Comparison of ENCODE assay signal across 9 mouse cellular contexts in the genomic region with DNA sequence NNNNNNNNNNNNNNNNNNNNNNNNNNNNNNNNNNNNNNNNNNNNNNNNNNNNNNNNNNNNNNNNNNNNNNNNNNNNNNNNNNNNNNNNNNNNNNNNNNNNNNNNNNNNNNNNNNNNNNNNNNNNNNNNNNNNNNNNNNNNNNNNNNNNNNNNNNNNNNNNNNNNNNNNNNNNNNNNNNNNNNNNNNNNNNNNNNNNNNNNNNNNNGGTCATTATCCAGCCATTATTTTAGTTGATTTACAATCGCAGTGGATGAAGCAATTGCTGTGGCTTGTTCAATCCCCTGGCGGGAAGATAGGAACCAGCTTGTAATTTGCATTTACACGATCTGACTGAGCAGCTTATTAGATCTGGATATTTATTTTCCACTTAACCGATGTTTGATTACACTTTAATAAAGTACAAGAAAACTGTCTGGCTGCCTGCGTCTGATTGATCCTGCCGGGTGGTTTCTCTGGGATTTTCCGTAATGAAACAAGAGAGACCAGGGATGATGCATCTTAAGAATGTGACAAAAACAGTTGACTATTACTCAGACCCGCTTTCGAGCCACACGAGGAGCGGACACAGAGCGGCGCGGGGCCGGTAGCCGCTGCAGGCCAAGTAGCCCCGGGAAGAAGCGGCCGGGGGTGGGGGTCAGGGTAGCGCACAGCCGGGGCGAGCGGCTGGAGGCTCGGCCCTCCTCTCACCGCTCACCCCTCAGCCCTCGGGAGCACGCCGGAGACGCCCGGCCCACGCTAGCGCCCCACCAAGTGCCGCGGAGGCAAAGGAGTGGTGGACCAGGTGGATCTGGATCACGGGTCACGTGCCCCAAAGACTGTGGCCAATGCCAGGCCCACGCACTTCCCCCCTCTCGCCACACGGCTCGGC. TPM values are rescaled to one million over a fixed set of nuclear protein-coding genes. Genes with fewer than 3 reads are reported as not detected.
DNase-seq lines count a peak whose midpoint lies in the region; ATAC-seq and TF ChIP-seq lines count a peak whose summit lies in the region.
"Had no signal": no experiment of that assay in that cellular context is flagged by ENCODE, and none has a peak within 500 bp of the region (broad histone marks: within the 10 kb centered on the region; RNA-seq: fewer than 3 reads in every experiment).

No protein-coding gene starts in this region.

- peak overlapping the region; percentile 22 for H3K4me3 ChIP-seq in kidney, embryonic 14.5 days (ENCODE audit: low read length)
- no peak overlapping the region for H3K4me3 ChIP-seq in kidney, adult 2 months (ENCODE audit: insufficient read depth, low read depth, low read length)
- H3K4me3 ChIP-seq in embryonic fibroblast, embryonic 13.5 days (ENCODE audit: insufficient read depth, low read length), result peak overlapping the region; percentile 24; the same call in 1 of the 2 replicates
- peak overlapping the region; percentile 29 for H3K4me3 ChIP-seq in neural tube, embryonic 13.5 days

- TF ChIP-seq CTCF in kidney, adult 2 months (conservative IDR thresholded peaks at IDR 0.05; ENCODE audit: insufficient read depth, insufficient read length, low read depth, low read length), result no peak
- no peak for TF ChIP-seq CTCF in embryonic fibroblast, embryonic 13.5 days (IDR thresholded peaks at IDR 0.05; ENCODE audit: borderline replicate concordance, insufficient read depth, low read length)

- 3% methylated on average over 40 of the region's 40 CpGs for WGBS in kidney, embryonic 14.5 days
- WGBS in kidney, adult 2 months, result 4% methylated on average over 40 of the region's 40 CpGs
- WGBS in neural tube, embryonic 13.5 days, result 2% methylated on average over 40 of the region's 40 CpGs

- no peak overlapping the region for H3K27ac ChIP-seq in kidney, embryonic 14.5 days (ENCODE audit: low read depth, low read length)
- H3K27ac ChIP-seq in kidney, adult 2 months (ENCODE audit: insufficient read depth, low read depth, low read length), result no peak overlapping the region
- H3K27ac ChIP-seq in embryonic fibroblast, embryonic 13.5 days (ENCODE audit: insufficient read depth, low read length), result no peak overlapping the region
- peak overlapping the region; percentile 72 for H3K27ac ChIP-seq in neural tube, embryonic 13.5 days (replicated peaks)

- no peak for DNase-seq in kidney, adult 2 months
- DNase-seq in brain, adult 2 months (ENCODE audit: low read depth, low spot score), result peak; percentile 81
- peak; percentile 30 to 37 for DNase-seq in layer of hippocampus, postnatal 10 days (ENCODE audit: low spot score in 2 of 2)
- DNase-seq in thymus, postnatal 25 days, result no peak

- peak; percentile 68; the same call in 1 of the 2 replicates for ATAC-seq in kidney, embryonic 14.5 days (ENCODE audit: low FRiP score, low TSS enrichment)
- peak; percentile 81 for ATAC-seq in neural tube, embryonic 13.5 days (ENCODE audit: low read depth)
- ATAC-seq in CD4-positive, CD25-positive, alpha-beta regulatory T cell, adult 4 months, result no peak

- no peak for TF ChIP-seq POLR2A in kidney, adult 2 months (IDR thresholded peaks at IDR 0.05; ENCODE audit: low read depth, low read length)
- no peak for TF ChIP-seq POLR2A in embryonic fibroblast, embryonic 13.5 days (IDR thresholded peaks at IDR 0.05; ENCODE audit: low read depth, low read length)

- H3K9me3 ChIP-seq in kidney, embryonic 14.5 days (ENCODE audit: control insufficient read depth, low read length), result no peaks in the 10 kb centered on the region
- H3K9me3 ChIP-seq in neural tube, embryonic 13.5 days, result no peaks in the 10 kb centered on the region

- H3K27me3 ChIP-seq in kidney, embryonic 14.5 days (ENCODE audit: control insufficient read depth, insufficient read depth, low read length), result peaks cover 93% of the 10 kb centered on the region
- peaks cover 3% of the 10 kb centered on the region for H3K27me3 ChIP-seq in kidney, adult 2 months (replicated peaks; ENCODE audit: control insufficient read depth, insufficient read depth, low read length)
- peaks cover 96% of the 10 kb centered on the region for H3K27me3 ChIP-seq in neural tube, embryonic 13.5 days

- H3K4me1 ChIP-seq in kidney, embryonic 14.5 days (ENCODE audit: control insufficient read depth, insufficient read depth, low read length), result peaks cover 6% of the 10 kb centered on the region
- no peaks in the 10 kb centered on the region for H3K4me1 ChIP-seq in kidney, adult 2 months (ENCODE audit: control insufficient read depth, insufficient read depth, low read length)
- no peaks in the 10 kb centered on the region for H3K4me1 ChIP-seq in embryonic fibroblast, embryonic 13.5 days (ENCODE audit: control insufficient read depth, insufficient read depth, low read length)
- H3K4me1 ChIP-seq in neural tube, embryonic 13.5 days (replicated peaks), result peaks cover 46% of the 10 kb centered on the region

- no peak overlapping the region for H3K9ac ChIP-seq in kidney, embryonic 14.5 days (ENCODE audit: low read depth, low read length)
- peak overlapping the region; percentile 59 for H3K9ac ChIP-seq in neural tube, embryonic 13.5 days

- H3K4me2 ChIP-seq in kidney, embryonic 14.5 days (replicated peaks; ENCODE audit: low read depth, low read length), result peak overlapping the region; percentile 29
- H3K4me2 ChIP-seq in neural tube, embryonic 13.5 days, result peak overlapping the region; percentile 61

- H3K36me3 ChIP-seq in kidney, embryonic 14.5 days (ENCODE audit: control insufficient read depth, insufficient read depth, low read length), result no peaks in the 10 kb centered on the region
- H3K36me3 ChIP-seq in kidney, adult 2 months (ENCODE audit: control insufficient read depth, insufficient read depth, low read length), result no peaks in the 10 kb centered on the region
- no peaks in the 10 kb centered on the region for H3K36me3 ChIP-seq in neural tube, embryonic 13.5 days

RNA-seq across cellular contexts. Expression of a gene that starts 48.0 kb away (rescaled TPM):
- polyA plus RNA-seq in kidney, embryonic 14.5 days (2014; fragmentation: Nextera tagmentation; extraction: Ambion mirVana), result not detected in 2 replicates
- polyA plus RNA-seq in kidney, adult 2 months (2012; rRNA removed), result not detected in 2 replicates
- not detected in 2 replicates for polyA plus RNA-seq in embryonic fibroblast, embryonic 13.5 days (2011; ENCODE audit: insufficient read length, low read depth, missing spikeins)
- total RNA-seq in layer of hippocampus, postnatal 10 days (2021), result not detected
- not detected in 2 replicates for polyA plus RNA-seq in neural tube, embryonic 13.5 days (2015; fragmentation: Nextera tagmentation; extraction: Ambion mirVana)
- polyA plus RNA-seq in CD4-positive, CD25-positive, alpha-beta regulatory T cell, adult 4 months (2017; shearing (Covaris generic)), result not detected
- total RNA-seq: left cerebral cortex, postnatal 25 days had no signal

Comparison
In these comparisons a context has a peak if more than half of its experiments do, and no peak if none do; other contexts are left out.
1. DNase-seq: peak in brain, adult 2 months (single experiment) and layer of hippocampus, postnatal 10 days (2 of 2); none in kidney, adult 2 months (single experiment) and thymus, postnatal 25 days (single experiment).